Mouse (Mus musculus): ENCODE data around the gene Kirrel3. TPM values are rescaled to one million over a fixed set of nuclear protein-coding genes. Genes with fewer than 3 reads are reported as not detected.
A peak's percentile ranks its signal among the peaks of the same experiment; 100 is the strongest.

Gene Kirrel3
- polyA plus RNA-seq, 1 experiment from 2014 or later = 6.0 TPM

GRCm38 (mm10) chr9:34843275-34843965 is 357.7 kb downstream of the Kirrel3 start:
- DNase-seq (ENCODE audit: low spot score, missing footprints) (no peak), ATAC-seq (ENCODE audit: low FRiP score) (no peak)
- no peak overlapping the region for H3K4me2 ChIP-seq

GRCm38 (mm10) chr9:34846440-34846839 is 360.7 kb downstream of the Kirrel3 start:
- no peak overlapping the region for H3K4me3 ChIP-seq (ENCODE audit: low read depth, low read length)
- no peak for ATAC-seq (ENCODE audit: low FRiP score)

More at GRCm38 (mm10) chr9:34843275-34843965, 357.7 kb downstream of the Kirrel3 start:
- Histone ChIP-seq H3K36me3 (ENCODE audit: control insufficient read depth, insufficient read depth, low read length) (no peaks in the 10 kb centered on the region), H3K27ac (ENCODE audit: low read depth, low read length) (no peak overlapping the region), H3K27me3 (ENCODE audit: control insufficient read depth, insufficient read depth, low read length) (no peaks in the 10 kb centered on the region), H3K9ac (ENCODE audit: low read length) (no peak overlapping the region), H3K9me3 (ENCODE audit: control insufficient read depth, low read length) (no peaks in the 10 kb centered on the region), H3K4me3 (ENCODE audit: low read depth, low read length) (no peak overlapping the region), H3K4me1 (ENCODE audit: control insufficient read depth, insufficient read depth, low read length) (peaks cover 4% of the 10 kb centered on the region; the same call in 1 of the 2 replicates)
- WGBS = 81% methylated on average over 10 of the region's 10 CpGs

GRCm38 (mm10) chr9:34847664-34848063 is 362.0 kb downstream of the Kirrel3 start:
- DNase-seq (ENCODE audit: low spot score, missing footprints) = no peak
- no peak overlapping the region for H3K9ac ChIP-seq (ENCODE audit: low read length)
- no peaks in the 10 kb centered on the region for H3K27me3 ChIP-seq (ENCODE audit: control insufficient read depth, insufficient read depth, low read length)
- H3K4me2 ChIP-seq = no peak overlapping the region
- H3K27ac ChIP-seq (ENCODE audit: low read depth, low read length) = no peak overlapping the region
- 55% methylated on average over 5 of the region's 5 CpGs for WGBS
- H3K36me3 ChIP-seq (ENCODE audit: control insufficient read depth, insufficient read depth, low read length) = no peaks in the 10 kb centered on the region
- no peaks in the 10 kb centered on the region for H3K4me1 ChIP-seq (ENCODE audit: control insufficient read depth, insufficient read depth, low read length)
- H3K9me3 ChIP-seq (ENCODE audit: control insufficient read depth, low read length) = no peaks in the 10 kb centered on the region
- no peak overlapping the region for H3K4me3 ChIP-seq (ENCODE audit: low read depth, low read length)
- ATAC-seq (ENCODE audit: low FRiP score) = no peak

More at GRCm38 (mm10) chr9:34846440-34846839, 360.7 kb downstream of the Kirrel3 start:
- 35% methylated on average over 1 of the region's 1 CpGs for WGBS
- Histone ChIP-seq H3K9me3 (ENCODE audit: control insufficient read depth, low read length) (no peaks in the 10 kb centered on the region), H3K27ac (ENCODE audit: low read depth, low read length) (no peak overlapping the region), H3K36me3 (ENCODE audit: control insufficient read depth, insufficient read depth, low read length) (no peaks in the 10 kb centered on the region), H3K4me2 (no peak overlapping the region), H3K4me1 (ENCODE audit: control insufficient read depth, insufficient read depth, low read length) (no peaks in the 10 kb centered on the region), H3K27me3 (ENCODE audit: control insufficient read depth, insufficient read depth, low read length) (no peaks in the 10 kb centered on the region), H3K9ac (ENCODE audit: low read length) (no peak overlapping the region)
- no peak for DNase-seq (ENCODE audit: low spot score, missing footprints)

- Histone ChIP-seq H3K27ac (ENCODE audit: low read depth, low read length) (no peak overlapping the region), H3K4me3 (ENCODE audit: low read depth, low read length) (no peak overlapping the region), H3K36me3 (ENCODE audit: control insufficient read depth, insufficient read depth, low read length) (no peaks in the 10 kb centered on the region), H3K9ac (ENCODE audit: low read length) (no peak overlapping the region), H3K27me3 (ENCODE audit: control insufficient read depth, insufficient read depth, low read length) (no peaks in the 10 kb centered on the region), H3K4me1 (ENCODE audit: control insufficient read depth, insufficient read depth, low read length) (no peaks in the 10 kb centered on the region), H3K4me2 (no peak overlapping the region), H3K9me3 (ENCODE audit: control insufficient read depth, low read length) (no peaks in the 10 kb centered on the region)
- DNase-seq (ENCODE audit: low spot score, missing footprints) = no peak
- 94% methylated on average over 4 of the region's 4 CpGs for WGBS
- ATAC-seq (ENCODE audit: low FRiP score) = no peak
These were observed 365.4 kb downstream of the Kirrel3 start for GRCm38 (mm10) chr9:34851136-34851535.

GRCm38 (mm10) chr9:34857575-34857974 is 371.9 kb downstream of the Kirrel3 start:
- H3K4me3 ChIP-seq (ENCODE audit: low read depth, low read length) = no peak overlapping the region
- H3K9ac ChIP-seq (ENCODE audit: low read length) = no peak overlapping the region
- DNase-seq (ENCODE audit: low spot score, missing footprints) (peak; percentile 84), ATAC-seq (ENCODE audit: low FRiP score) (no peak)
- H3K27ac ChIP-seq (ENCODE audit: low read depth, low read length) = no peak overlapping the region
- H3K9me3 ChIP-seq (ENCODE audit: control insufficient read depth, low read length) = no peaks in the 10 kb centered on the region
- no peak overlapping the region for H3K4me2 ChIP-seq
- H3K36me3 ChIP-seq (ENCODE audit: control insufficient read depth, insufficient read depth, low read length) = no peaks in the 10 kb centered on the region
- 60% methylated on average over 9 of the region's 9 CpGs for WGBS
- no peaks in the 10 kb centered on the region for H3K4me1 ChIP-seq (ENCODE audit: control insufficient read depth, insufficient read depth, low read length)
- no peaks in the 10 kb centered on the region for H3K27me3 ChIP-seq (ENCODE audit: control insufficient read depth, insufficient read depth, low read length)

- WGBS = 90% methylated on average over 10 of the region's 10 CpGs
- no peaks in the 10 kb centered on the region for H3K27me3 ChIP-seq (ENCODE audit: control insufficient read depth, insufficient read depth, low read length)
- no peak overlapping the region for H3K4me3 ChIP-seq (ENCODE audit: low read depth, low read length)
- H3K4me1 ChIP-seq (ENCODE audit: control insufficient read depth, insufficient read depth, low read length) = no peaks in the 10 kb centered on the region
- no peak overlapping the region for H3K27ac ChIP-seq (ENCODE audit: low read depth, low read length)
- H3K36me3 ChIP-seq (ENCODE audit: control insufficient read depth, insufficient read depth, low read length) = no peaks in the 10 kb centered on the region
- H3K9ac ChIP-seq (ENCODE audit: low read length) = no peak overlapping the region
- DNase-seq (ENCODE audit: low spot score, missing footprints) (no peak), ATAC-seq (ENCODE audit: low FRiP score) (no peak)
- H3K4me2 ChIP-seq = no peak overlapping the region
- no peaks in the 10 kb centered on the region for H3K9me3 ChIP-seq (ENCODE audit: control insufficient read depth, low read length)
These were observed 372.4 kb downstream of the Kirrel3 start for GRCm38 (mm10) chr9:34858071-34858470.

- Histone ChIP-seq H3K36me3 (ENCODE audit: control insufficient read depth, insufficient read depth, low read length) (no peaks in the 10 kb centered on the region), H3K4me1 (ENCODE audit: control insufficient read depth, insufficient read depth, low read length) (no peaks in the 10 kb centered on the region), H3K27ac (ENCODE audit: low read depth, low read length) (no peak overlapping the region), H3K9ac (ENCODE audit: low read length) (no peak overlapping the region), H3K9me3 (ENCODE audit: control insufficient read depth, low read length) (no peaks in the 10 kb centered on the region), H3K4me3 (ENCODE audit: low read depth, low read length) (no peak overlapping the region), H3K4me2 (no peak overlapping the region), H3K27me3 (ENCODE audit: control insufficient read depth, insufficient read depth, low read length) (no peaks in the 10 kb centered on the region)
- ATAC-seq (ENCODE audit: low FRiP score) (no peak), DNase-seq (ENCODE audit: low spot score, missing footprints) (no peak)
- WGBS = 40% methylated on average over 4 of the region's 4 CpGs
These were observed 375.2 kb downstream of the Kirrel3 start for GRCm38 (mm10) chr9:34860934-34861333.

GRCm38 (mm10) chr9:34861775-34862174 is 376.1 kb downstream of the Kirrel3 start:
- ATAC-seq (ENCODE audit: low FRiP score) (peak; percentile 64; the same call in 1 of the 2 replicates), DNase-seq (ENCODE audit: low spot score, missing footprints) (no peak)
- WGBS = 50% methylated on average over 2 of the region's 2 CpGs
- Histone ChIP-seq H3K36me3 (ENCODE audit: control insufficient read depth, insufficient read depth, low read length) (no peaks in the 10 kb centered on the region), H3K4me2 (no peak overlapping the region), H3K9ac (ENCODE audit: low read length) (no peak overlapping the region), H3K4me1 (ENCODE audit: control insufficient read depth, insufficient read depth, low read length) (no peaks in the 10 kb centered on the region), H3K27me3 (ENCODE audit: control insufficient read depth, insufficient read depth, low read length) (no peaks in the 10 kb centered on the region), H3K4me3 (ENCODE audit: low read depth, low read length) (no peak overlapping the region), H3K9me3 (ENCODE audit: control insufficient read depth, low read length) (no peaks in the 10 kb centered on the region), H3K27ac (ENCODE audit: low read depth, low read length) (no peak overlapping the region)

GRCm38 (mm10) chr9:34865606-34866005 is 379.9 kb downstream of the Kirrel3 start:
- no peak overlapping the region for H3K9ac ChIP-seq (ENCODE audit: low read length)
- ATAC-seq (ENCODE audit: low FRiP score) (no peak), DNase-seq (ENCODE audit: low spot score, missing footprints) (no peak)
- no peak overlapping the region for H3K4me3 ChIP-seq (ENCODE audit: low read depth, low read length)
- 89% methylated on average over 6 of the region's 6 CpGs for WGBS
- no peaks in the 10 kb centered on the region for H3K27me3 ChIP-seq (ENCODE audit: control insufficient read depth, insufficient read depth, low read length)
- no peaks in the 10 kb centered on the region for H3K4me1 ChIP-seq (ENCODE audit: control insufficient read depth, insufficient read depth, low read length)
- H3K9me3 ChIP-seq (ENCODE audit: control insufficient read depth, low read length) = no peaks in the 10 kb centered on the region
- H3K27ac ChIP-seq (ENCODE audit: low read depth, low read length) = no peak overlapping the region
- no peaks in the 10 kb centered on the region for H3K36me3 ChIP-seq (ENCODE audit: control insufficient read depth, insufficient read depth, low read length)
- no peak overlapping the region for H3K4me2 ChIP-seq

Data from midbrain, embryonic 11.5 days (tissue).